Mouse (Mus musculus) lung, embryonic 14.5 days (tissue): ENCODE results near the gene Dnaja2. TPM values are rescaled to one million over a fixed set of nuclear protein-coding genes. Genes with fewer than 3 reads are reported as not detected.
A peak's percentile ranks its signal among the peaks of the same experiment; 100 is the strongest.

ENCODE experiments used
- ATAC-seq: fragments of 200-750 bp; cut with Nextera tagmentation; 2 replicates; pipeline ENCODE4 v1.8.0; 2017; ENCODE audit warnings: mild to moderate bottlenecking, moderate TSS enrichment, moderate library complexity; ENCODE audit not compliant: insufficient read depth
- DNase-seq: peaks from one replicate; pipeline ENCODE4 v3.0.0-alpha.2; 2015
- H3K27ac ChIP-seq: fragments of 300-500 bp; sonication (generic); 2 replicates; pipeline ENCODE4 v1.5.1; 2014; ENCODE audit warnings: low read depth, mild to moderate bottlenecking, moderate library complexity
- H3K27me3 ChIP-seq: fragments of 300-500 bp; sonication (generic); 2 replicates; pipeline ENCODE4 v1.6.1; 2014; ENCODE audit warnings: low read length, control low read depth; ENCODE audit not compliant: insufficient read depth
- H3K36me3 ChIP-seq: fragments of 300-500 bp; sonication (generic); 2 replicates; pipeline ENCODE4 v1.6.1; 2014; ENCODE audit warnings: control low read depth; ENCODE audit not compliant: insufficient read depth
- H3K4me1 ChIP-seq: fragments of 300-500 bp; sonication (generic); 2 replicates; pipeline ENCODE4 v1.6.1; 2014; ENCODE audit warnings: antibody characterized with exemption, control low read depth; ENCODE audit not compliant: insufficient read depth
- H3K4me2 ChIP-seq: fragments of 300-500 bp; sonication (generic); 2 replicates; pipeline ENCODE4 v1.6.1; 2014; ENCODE audit warnings: mild to moderate bottlenecking
- H3K4me3 ChIP-seq: fragments of 300-500 bp; sonication (generic); 2 replicates; pipeline ENCODE4 v1.5.1; 2014; ENCODE audit warnings: low read depth, low read length
- H3K9ac ChIP-seq: fragments of 300-500 bp; sonication (generic); 2 replicates; pipeline ENCODE4 v1.6.1; 2014
- H3K9me3 ChIP-seq: fragments of 300-500 bp; sonication (generic); 2 replicates; pipeline ENCODE4 v1.6.1; 2016; ENCODE audit warnings: low read depth, low read length, control low read depth
- CTCF ChIP-seq: IDR thresholded peaks from 2 replicates; pipeline ENCODE4 v1.5.1; 2016; ENCODE audit warnings: antibody characterized with exemption, low read depth
- WGBS: fragments of 180-500 bp; shearing (Covaris S2); extraction: QIAGEN DNeasy Blood & Tissue Kit; methylation state at CpG from one replicate; pipeline ENCODE4 v1.1.7; 2014; 5-methylcytosine and 5-hydroxymethylcytosine counted together
- polyA plus RNA-seq: library from polyadenylated mRNA; unstranded; fragments of >200 nt; fragmentation: Nextera tagmentation; extraction: Ambion mirVana; gene quantifications from 2 replicates; pipeline ENCODE4 v1.2.1, GENCODE M21; 2014

Gene Dnaja2
- polyA plus RNA-seq, 1 experiment from 2014 or later, result 163 TPM

DNA sequence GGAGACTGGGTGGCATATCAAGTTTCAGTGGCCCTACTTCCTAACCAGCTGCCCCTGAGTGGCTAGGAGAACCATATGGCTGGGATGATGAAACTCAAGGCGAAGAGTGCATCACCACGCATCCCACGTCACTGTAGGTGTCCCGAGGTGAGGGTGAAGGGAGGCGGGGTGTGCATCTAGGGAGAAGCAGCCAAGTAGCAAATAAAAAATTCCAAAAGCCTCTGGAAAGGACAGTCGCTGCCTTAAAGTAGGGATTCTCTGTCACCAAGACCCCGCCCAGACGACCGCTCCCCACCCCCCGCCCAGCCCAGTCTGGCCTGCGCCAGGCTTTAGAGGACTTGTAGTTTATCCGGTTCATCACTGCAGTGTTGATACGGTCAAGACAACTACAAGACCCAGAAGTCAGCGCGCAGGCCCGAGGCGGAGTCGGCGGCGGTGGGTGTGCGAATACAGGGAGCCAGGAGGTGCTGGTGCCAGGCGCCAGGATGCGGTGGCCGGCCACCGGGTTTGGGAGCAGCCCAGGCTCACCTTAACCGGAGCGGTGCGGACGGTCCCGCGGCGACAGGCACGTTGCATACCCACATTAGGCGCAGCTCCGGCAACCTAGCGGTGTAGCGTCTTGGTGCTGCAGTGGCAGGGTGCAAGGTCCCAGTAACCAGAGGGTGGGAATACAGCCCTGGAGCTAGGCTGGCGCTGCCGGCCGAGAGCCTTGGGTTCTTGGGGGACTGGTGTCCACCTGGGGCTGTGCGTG, 62.8 kb downstream of the Dnaja2 start, which contains the start of gene Gpt2:
Gene Gpt2 (plus strand): TSS at position 452 of the 751 bp plus-strand sequence.
- H3K9me3 ChIP-seq, result no peaks in the 10 kb centered on the region
- peak within 1 kb of the TSS; percentile 81 for H3K4me3 ChIP-seq
- peaks cover 7% of the 10 kb centered on the region for H3K4me1 ChIP-seq
- DNase-seq (peak; percentile 95), ATAC-seq (peak; percentile 99)
- peak within 1 kb of the TSS; percentile 78 for H3K9ac ChIP-seq
- under 1% methylated on average over 41 of the region's 41 CpGs for WGBS
- TF ChIP-seq CTCF, result peak; percentile 15; the same call in 1 of the 2 replicates
- no peaks in the 10 kb centered on the region for H3K27me3 ChIP-seq
- no peaks in the 10 kb centered on the region for H3K36me3 ChIP-seq
- H3K4me2 ChIP-seq, result peak within 1 kb of the TSS; percentile 95
- H3K27ac ChIP-seq, result peak within 1 kb of the TSS; percentile 65

DNA sequence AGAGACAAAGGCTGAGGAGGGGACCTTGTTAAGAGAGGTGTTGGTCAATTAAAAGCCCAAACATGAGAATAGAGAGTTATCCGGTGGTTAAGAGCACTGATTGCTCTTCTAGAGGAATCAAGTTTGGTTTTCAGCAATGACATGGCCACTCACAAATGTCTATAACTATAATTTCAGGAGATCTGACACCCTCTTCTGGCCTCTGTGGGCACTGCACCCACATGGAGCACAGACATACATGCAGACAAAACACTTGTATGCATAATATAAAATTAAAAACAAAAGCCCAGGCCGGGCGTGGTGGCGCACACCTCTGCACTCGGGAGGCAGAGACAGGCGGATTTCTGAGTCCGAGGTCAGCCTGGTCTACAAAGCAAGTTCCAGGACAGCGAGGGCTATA, 65.6 kb downstream of the Dnaja2 start:
- H3K4me2 ChIP-seq, result no peak overlapping the region
- H3K4me3 ChIP-seq, result no peak overlapping the region
- no peak for DNase-seq
- H3K27me3 ChIP-seq, result no peaks in the 10 kb centered on the region
- ATAC-seq, result no peak
- no peaks in the 10 kb centered on the region for H3K9me3 ChIP-seq
- WGBS, result 94% methylated on average over 8 of the region's 8 CpGs
- no peaks in the 10 kb centered on the region for H3K36me3 ChIP-seq
- no peak overlapping the region for H3K27ac ChIP-seq
- H3K9ac ChIP-seq, result no peak overlapping the region
- peaks cover 7% of the 10 kb centered on the region for H3K4me1 ChIP-seq
- 0 out of 2 replicates have a peak, but pooled peaks have one; percentile 6 for TF ChIP-seq CTCF

DNA sequence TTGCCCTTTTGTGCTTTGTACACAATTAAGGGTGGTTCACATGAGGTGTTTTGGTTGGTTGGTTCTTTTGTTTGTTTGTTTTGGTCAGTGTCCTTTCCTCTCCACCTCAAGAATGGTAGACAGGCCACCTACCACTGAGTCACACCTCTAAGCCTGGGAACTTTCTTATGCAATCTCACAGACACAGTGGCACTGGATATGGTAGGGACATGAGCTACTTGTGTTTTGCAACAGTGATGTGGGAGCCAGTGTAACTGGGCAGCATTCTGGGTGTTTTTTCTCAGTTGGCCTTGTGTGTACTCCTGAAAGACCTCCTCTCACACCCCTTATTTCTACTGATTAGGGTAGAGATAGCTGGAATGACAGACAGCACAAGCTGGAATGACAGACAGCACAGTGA, 66.5 kb downstream of the Dnaja2 start:
- no peak overlapping the region for H3K9ac ChIP-seq
- H3K4me3 ChIP-seq, result no peak overlapping the region
- no peaks in the 10 kb centered on the region for H3K27me3 ChIP-seq
- TF ChIP-seq CTCF, result no peak
- H3K4me2 ChIP-seq, result no peak overlapping the region
- H3K9me3 ChIP-seq, result no peaks in the 10 kb centered on the region
- ATAC-seq, result no peak
- peaks cover 6% of the 10 kb centered on the region for H3K4me1 ChIP-seq
- no peaks in the 10 kb centered on the region for H3K36me3 ChIP-seq
- DNase-seq, result no peak
- no peak overlapping the region for H3K27ac ChIP-seq

DNA sequence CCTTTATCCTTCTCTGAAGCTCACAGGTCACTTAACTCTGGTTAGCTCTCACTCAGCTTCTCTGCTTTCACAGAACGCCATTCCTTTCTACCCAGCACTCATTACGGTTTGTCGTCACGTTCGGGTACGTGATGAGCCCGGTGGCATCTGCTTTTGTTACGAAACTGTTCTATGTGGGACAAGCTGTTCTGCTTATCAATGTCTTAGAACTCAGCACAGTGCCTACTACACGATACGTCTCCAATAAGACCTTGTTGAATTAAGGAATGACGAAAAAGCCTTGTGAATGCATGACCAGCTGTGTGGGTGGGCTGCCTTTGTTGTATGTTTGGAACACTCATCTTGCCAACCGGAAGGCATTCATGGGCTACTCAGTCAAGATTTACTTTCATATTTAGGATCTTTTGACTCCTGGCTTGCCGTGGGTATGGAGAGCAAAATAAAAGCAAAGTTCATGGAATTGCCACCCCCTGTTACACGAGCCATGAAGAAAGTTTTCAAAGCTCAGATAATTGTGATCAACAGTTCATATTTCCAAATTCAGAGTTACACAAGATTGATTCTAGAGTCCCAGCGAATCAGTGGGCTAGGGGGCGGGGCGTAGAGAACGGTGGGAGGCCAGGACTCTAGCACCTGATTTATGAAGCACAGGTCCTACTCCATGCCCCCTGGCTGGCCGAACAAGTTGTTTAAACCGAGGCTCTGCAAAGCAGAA, 67.1 kb downstream of the Dnaja2 start:
- no peak overlapping the region for H3K27ac ChIP-seq
- TF ChIP-seq CTCF, result no peak
- ATAC-seq (no peak), DNase-seq (no peak)
- H3K9me3 ChIP-seq, result no peaks in the 10 kb centered on the region
- peaks cover under 1% of the 10 kb centered on the region; the same call in 1 of the 2 replicates for H3K4me1 ChIP-seq
- no peaks in the 10 kb centered on the region for H3K36me3 ChIP-seq
- no peak overlapping the region for H3K9ac ChIP-seq
- no peaks in the 10 kb centered on the region for H3K27me3 ChIP-seq
- H3K4me3 ChIP-seq, result no peak overlapping the region
- 66% methylated on average over 20 of the region's 20 CpGs for whole genome bisulfite sequencing
- no peak overlapping the region for H3K4me2 ChIP-seq

Other genes with a start within 250 kb of the Dnaja2 start
- 0.82 and 2.8 TPM in 2 replicates for gene Mylk3, start 169.0 kb downstream of the Dnaja2 start, polyA plus RNA-seq
- gene 4921524J17Rik, start 122.5 kb downstream of the Dnaja2 start, polyA plus RNA-seq, result 35.0 and 40.0 TPM in 2 replicates
- gene Gpt2, start 62.8 kb downstream of the Dnaja2 start, polyA plus RNA-seq, result 22.4 and 24.5 TPM in 2 replicates
- gene Neto2, start 145.6 kb upstream of the Dnaja2 start, polyA plus RNA-seq, result 10.0 and 10.6 TPM in 2 replicates